Mouse (Mus musculus): Measurements from ENCODE around the gene Alkbh6. TPM values are rescaled to one million over a fixed set of nuclear protein-coding genes. Genes with fewer than 3 reads are reported as not detected.
A peak's percentile ranks its signal among the peaks of the same experiment; 100 is the strongest.

Gene Alkbh6
- polyA plus RNA-seq (2014; fragmentation: Nextera tagmentation; extraction: Ambion mirVana) = 87.4 and 94.0 TPM in 2 replicates

DNA sequence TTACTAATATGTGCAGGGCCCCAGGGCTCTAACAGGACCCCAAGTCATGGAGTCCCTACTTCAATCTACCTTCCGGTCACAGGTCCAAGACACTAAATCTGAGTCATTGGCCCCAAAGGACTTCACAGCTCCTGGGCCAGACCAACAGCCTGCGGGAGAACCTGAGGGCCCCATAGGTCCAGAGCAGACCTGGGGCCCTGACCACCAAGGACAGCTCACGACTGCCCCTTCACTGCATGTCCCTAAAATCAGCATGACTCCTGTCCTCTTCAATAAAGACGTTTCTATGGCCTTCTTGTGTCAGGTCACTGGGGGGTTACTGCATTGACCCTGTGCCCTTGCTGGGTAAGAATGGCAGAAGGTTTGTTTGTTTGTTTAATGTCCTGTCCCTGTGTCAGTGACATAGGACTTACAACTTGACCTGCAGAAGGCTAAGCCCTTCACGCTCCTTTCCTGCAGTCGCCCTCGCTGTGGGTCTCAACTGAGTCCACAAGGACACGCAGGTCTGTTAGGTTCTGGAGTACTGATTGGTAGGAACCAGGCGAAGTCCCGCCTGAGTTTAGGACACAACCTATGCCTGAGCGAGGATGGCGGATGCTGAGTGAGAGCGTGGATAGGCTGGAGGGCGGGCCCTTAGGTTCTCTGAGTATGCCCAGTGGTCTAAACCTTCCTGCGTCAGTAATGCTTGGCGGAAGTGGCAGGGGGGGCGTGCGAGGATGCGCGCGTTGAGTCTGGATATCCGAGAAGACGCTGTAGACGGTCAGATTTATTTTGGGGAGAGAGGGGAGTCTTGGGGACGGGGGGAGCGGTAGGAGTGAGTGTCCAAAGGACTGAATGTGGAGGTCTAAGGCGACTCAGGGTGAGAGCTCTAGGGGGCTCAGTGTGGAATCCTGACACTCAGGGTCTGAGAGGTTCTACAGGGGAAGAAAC, at the start of gene Alkbh6:
TSS of gene Alkbh6 (plus strand) at position 642 of the 930 bp plus-strand sequence.
- H3K36me3 ChIP-seq (ENCODE audit: control insufficient read depth, insufficient read depth, low read length) = peaks cover 12% of the 10 kb centered on the region
- peak within 1 kb of the TSS; percentile 70 for H3K4me3 ChIP-seq (ENCODE audit: low read depth, low read length)
- peaks cover 12% of the 10 kb centered on the region for H3K4me1 ChIP-seq (ENCODE audit: control insufficient read depth, insufficient read depth, low read length)
- H3K27me3 ChIP-seq (ENCODE audit: control insufficient read depth, insufficient read depth, low read length) = no peaks in the 10 kb centered on the region
- H3K9me3 ChIP-seq (ENCODE audit: control insufficient read depth, low read length) = no peaks in the 10 kb centered on the region
- H3K9ac ChIP-seq (ENCODE audit: low read length) = peak within 1 kb of the TSS; percentile 65
- 3% methylated on average over 27 of the region's 27 CpGs for WGBS
- H3K27ac ChIP-seq (ENCODE audit: low read depth, low read length) = peak within 1 kb of the TSS; percentile 49; the same call in 1 of the 2 replicates
- H3K4me2 ChIP-seq (ENCODE audit: low read depth) = peak within 1 kb of the TSS; percentile 90
- peak; percentile 93 for DNase-seq (ENCODE audit: low spot score)
- ATAC-seq (ENCODE audit: insufficient read depth, low FRiP score, low TSS enrichment) = peak; percentile 99

GRCm38 (mm10) chr7:30265041-30265440, 43.5 kb upstream of the Alkbh6 start:
- no peak for ATAC-seq (ENCODE audit: insufficient read depth, low FRiP score, low TSS enrichment)
- Histone ChIP-seq H3K27ac (ENCODE audit: low read depth, low read length) (no peak overlapping the region), H3K4me1 (ENCODE audit: control insufficient read depth, insufficient read depth, low read length) (no peaks in the 10 kb centered on the region), H3K9ac (ENCODE audit: low read length) (no peak overlapping the region), H3K4me3 (ENCODE audit: low read depth, low read length) (no peak overlapping the region), H3K4me2 (ENCODE audit: low read depth) (no peak overlapping the region), H3K27me3 (ENCODE audit: control insufficient read depth, insufficient read depth, low read length) (no peaks in the 10 kb centered on the region), H3K9me3 (ENCODE audit: control insufficient read depth, low read length) (no peaks in the 10 kb centered on the region), H3K36me3 (ENCODE audit: control insufficient read depth, insufficient read depth, low read length) (peaks cover 5% of the 10 kb centered on the region)
- DNase-seq (ENCODE audit: low spot score) = no peak
- 90% methylated on average over 2 of the region's 2 CpGs for WGBS

DNA sequence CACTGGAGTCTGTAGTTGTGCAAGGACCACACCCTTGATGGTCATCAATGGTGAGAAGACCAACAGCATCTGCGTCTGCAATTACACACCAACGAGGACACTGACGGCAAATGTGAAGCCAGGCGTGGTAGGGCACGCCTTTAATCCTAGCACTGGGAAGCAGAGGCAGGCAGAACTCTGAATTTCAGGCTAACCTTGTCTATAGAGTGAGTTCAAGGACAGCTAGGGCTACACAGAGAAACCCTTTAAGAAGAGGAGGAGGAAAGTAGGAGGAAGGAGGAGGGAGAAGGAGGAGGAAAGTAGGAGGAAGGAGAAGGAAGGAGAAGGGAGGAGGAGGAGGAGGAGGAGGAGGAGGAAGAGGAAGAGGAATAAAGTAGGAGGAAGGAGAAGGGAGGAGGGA, 43.0 kb upstream of the Alkbh6 start:
- peaks cover 5% of the 10 kb centered on the region for H3K36me3 ChIP-seq (ENCODE audit: control insufficient read depth, insufficient read depth, low read length)
- H3K27me3 ChIP-seq (ENCODE audit: control insufficient read depth, insufficient read depth, low read length) = no peaks in the 10 kb centered on the region

DNA sequence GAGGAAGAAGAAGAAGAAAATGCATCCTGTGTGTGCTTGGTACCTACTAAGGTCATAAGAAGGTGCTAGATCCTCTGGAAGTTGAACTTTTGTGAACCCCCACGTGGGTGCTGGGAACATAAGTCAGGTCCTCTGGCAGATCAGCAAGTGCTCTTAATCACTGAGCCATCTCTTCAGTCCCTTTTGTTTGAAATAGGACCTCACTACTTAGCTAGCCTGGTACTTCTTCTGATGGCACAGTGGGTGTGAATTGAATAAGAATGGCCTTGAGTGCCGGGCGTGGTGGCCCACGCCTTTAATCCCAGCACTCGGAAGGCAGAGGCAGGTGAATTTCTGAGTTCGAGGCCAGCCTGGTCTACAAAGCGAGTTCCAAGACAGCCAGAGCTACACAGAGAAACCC, 42.6 kb upstream of the Alkbh6 start:
- no peak overlapping the region for H3K4me2 ChIP-seq (ENCODE audit: low read depth)

More for the DNA sequence above, 43.0 kb upstream of the Alkbh6 start:
- 96% methylated on average over 5 of the region's 5 CpGs for WGBS
- Histone ChIP-seq H3K4me2 (ENCODE audit: low read depth) (no peak overlapping the region), H3K27ac (ENCODE audit: low read depth, low read length) (no peak overlapping the region), H3K4me3 (ENCODE audit: low read depth, low read length) (no peak overlapping the region), H3K4me1 (ENCODE audit: control insufficient read depth, insufficient read depth, low read length) (no peaks in the 10 kb centered on the region), H3K9me3 (ENCODE audit: control insufficient read depth, low read length) (no peaks in the 10 kb centered on the region), H3K9ac (ENCODE audit: low read length) (no peak overlapping the region)
- ATAC-seq (ENCODE audit: insufficient read depth, low FRiP score, low TSS enrichment) = no peak
- no peak for DNase-seq (ENCODE audit: low spot score)

GRCm38 (mm10) chr7:30266780-30267179, 41.7 kb upstream of the Alkbh6 start:
- H3K27ac ChIP-seq (ENCODE audit: low read depth, low read length) = no peak overlapping the region
- WGBS = 91% methylated on average over 3 of the region's 3 CpGs
- DNase-seq (ENCODE audit: low spot score) (no peak), ATAC-seq (ENCODE audit: insufficient read depth, low FRiP score, low TSS enrichment) (no peak)
- H3K27me3 ChIP-seq (ENCODE audit: control insufficient read depth, insufficient read depth, low read length) = no peaks in the 10 kb centered on the region
- no peak overlapping the region for H3K9ac ChIP-seq (ENCODE audit: low read length)
- H3K9me3 ChIP-seq (ENCODE audit: control insufficient read depth, low read length) = no peaks in the 10 kb centered on the region
- H3K4me3 ChIP-seq (ENCODE audit: low read depth, low read length) = no peak overlapping the region
- no peak overlapping the region for H3K4me2 ChIP-seq (ENCODE audit: low read depth)
- peaks cover 2% of the 10 kb centered on the region for H3K36me3 ChIP-seq (ENCODE audit: control insufficient read depth, insufficient read depth, low read length)
- H3K4me1 ChIP-seq (ENCODE audit: control insufficient read depth, insufficient read depth, low read length) = no peaks in the 10 kb centered on the region

More for the DNA sequence above, 42.6 kb upstream of the Alkbh6 start:
- 84% methylated on average over 7 of the region's 7 CpGs for WGBS
- no peak overlapping the region for H3K4me3 ChIP-seq (ENCODE audit: low read depth, low read length)
- ATAC-seq (ENCODE audit: insufficient read depth, low FRiP score, low TSS enrichment) = no peak
- no peaks in the 10 kb centered on the region for H3K27me3 ChIP-seq (ENCODE audit: control insufficient read depth, insufficient read depth, low read length)
- H3K36me3 ChIP-seq (ENCODE audit: control insufficient read depth, insufficient read depth, low read length) = peaks cover 5% of the 10 kb centered on the region
- H3K27ac ChIP-seq (ENCODE audit: low read depth, low read length) = no peak overlapping the region
- DNase-seq (ENCODE audit: low spot score) = no peak
- H3K9ac ChIP-seq (ENCODE audit: low read length) = no peak overlapping the region
- H3K4me1 ChIP-seq (ENCODE audit: control insufficient read depth, insufficient read depth, low read length) = no peaks in the 10 kb centered on the region
- H3K9me3 ChIP-seq (ENCODE audit: control insufficient read depth, low read length) = no peaks in the 10 kb centered on the region

DNA sequence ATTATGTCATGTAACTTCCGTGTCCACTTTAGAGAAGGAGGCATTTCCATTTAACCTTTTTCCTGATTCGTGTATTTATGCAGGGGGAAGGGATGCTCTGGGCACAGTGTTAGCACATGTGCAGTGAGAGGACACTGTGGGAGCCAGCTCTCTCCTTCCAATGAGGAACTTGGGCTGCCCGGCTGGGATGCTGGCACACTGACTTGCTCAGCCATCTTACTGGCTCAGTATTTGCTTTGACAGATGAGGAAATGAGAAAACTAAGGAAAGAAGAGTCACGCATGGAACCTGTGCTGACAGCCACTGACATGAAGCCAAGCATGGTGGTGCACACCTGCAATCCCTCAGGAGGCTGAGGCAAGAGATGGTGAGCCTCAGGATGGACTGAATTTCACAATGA, 38.9 kb upstream of the Alkbh6 start:
- no peak overlapping the region for H3K27ac ChIP-seq (ENCODE audit: low read depth, low read length)
- 92% methylated on average over 4 of the region's 4 CpGs for WGBS
- H3K9me3 ChIP-seq (ENCODE audit: control insufficient read depth, low read length) = no peaks in the 10 kb centered on the region
- DNase-seq (ENCODE audit: low spot score) (no peak), ATAC-seq (ENCODE audit: insufficient read depth, low FRiP score, low TSS enrichment) (no peak)
- H3K27me3 ChIP-seq (ENCODE audit: control insufficient read depth, insufficient read depth, low read length) = no peaks in the 10 kb centered on the region
- H3K4me3 ChIP-seq (ENCODE audit: low read depth, low read length) = no peak overlapping the region
- H3K36me3 ChIP-seq (ENCODE audit: control insufficient read depth, insufficient read depth, low read length) = peaks cover 2% of the 10 kb centered on the region; the same call in 1 of the 2 replicates
- H3K4me1 ChIP-seq (ENCODE audit: control insufficient read depth, insufficient read depth, low read length) = no peaks in the 10 kb centered on the region
- H3K4me2 ChIP-seq (ENCODE audit: low read depth) = no peak overlapping the region
- H3K9ac ChIP-seq (ENCODE audit: low read length) = no peak overlapping the region

DNA sequence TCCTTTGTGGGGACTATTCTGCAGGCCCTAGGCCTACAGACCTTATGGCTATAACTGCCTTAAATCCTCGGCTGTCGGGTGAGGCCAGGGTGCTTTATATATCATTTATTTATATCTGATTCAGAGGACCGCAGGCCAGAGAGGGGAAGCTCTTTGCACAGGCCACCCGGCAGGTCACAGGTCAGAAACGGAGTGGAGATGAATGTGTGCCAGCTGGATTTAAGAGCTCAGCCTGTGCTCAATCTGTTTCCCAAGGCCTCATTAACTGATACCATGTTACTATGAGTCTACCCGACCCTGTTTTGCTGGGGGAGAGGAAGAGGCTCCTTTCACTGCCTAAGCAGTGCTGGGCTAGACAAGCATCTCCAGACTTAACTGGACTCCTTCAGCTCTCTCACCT, 34.1 kb upstream of the Alkbh6 start:
- ATAC-seq (ENCODE audit: insufficient read depth, low FRiP score, low TSS enrichment) = no peak
- H3K9ac ChIP-seq (ENCODE audit: low read length) = no peak overlapping the region
- H3K36me3 ChIP-seq (ENCODE audit: control insufficient read depth, insufficient read depth, low read length) = no peaks in the 10 kb centered on the region; the same call in 1 of the 2 replicates
- no peaks in the 10 kb centered on the region for H3K9me3 ChIP-seq (ENCODE audit: control insufficient read depth, low read length)
- DNase-seq (ENCODE audit: low spot score) = no peak
- no peaks in the 10 kb centered on the region for H3K27me3 ChIP-seq (ENCODE audit: control insufficient read depth, insufficient read depth, low read length)
- no peak overlapping the region for H3K4me2 ChIP-seq (ENCODE audit: low read depth)
- no peak overlapping the region for H3K4me3 ChIP-seq (ENCODE audit: low read depth, low read length)
- no peak overlapping the region for H3K27ac ChIP-seq (ENCODE audit: low read depth, low read length)
- WGBS = 81% methylated on average over 6 of the region's 6 CpGs
- peaks cover 3% of the 10 kb centered on the region; the same call in 1 of the 2 replicates for H3K4me1 ChIP-seq (ENCODE audit: control insufficient read depth, insufficient read depth, low read length)

- peak overlapping the region; percentile 58; the same call in 1 of the 2 replicates for H3K4me3 ChIP-seq (ENCODE audit: low read depth, low read length)
- no peaks in the 10 kb centered on the region for H3K9me3 ChIP-seq (ENCODE audit: control insufficient read depth, low read length)
- DNase-seq (ENCODE audit: low spot score) (no peak), ATAC-seq (ENCODE audit: insufficient read depth, low FRiP score, low TSS enrichment) (no peak)
- no peaks in the 10 kb centered on the region for H3K36me3 ChIP-seq (ENCODE audit: control insufficient read depth, insufficient read depth, low read length)
- H3K9ac ChIP-seq (ENCODE audit: low read length) = no peak overlapping the region
- WGBS = 56% methylated on average over 2 of the region's 2 CpGs
- peak overlapping the region; percentile 85 for H3K4me2 ChIP-seq (ENCODE audit: low read depth)
- no peaks in the 10 kb centered on the region for H3K27me3 ChIP-seq (ENCODE audit: control insufficient read depth, insufficient read depth, low read length)
- H3K27ac ChIP-seq (ENCODE audit: low read depth, low read length) = no peak overlapping the region
- peaks cover 5% of the 10 kb centered on the region for H3K4me1 ChIP-seq (ENCODE audit: control insufficient read depth, insufficient read depth, low read length)
These were observed 29.6 kb upstream of the Alkbh6 start for GRCm38 (mm10) chr7:30278911-30279310.

All from neural tube, embryonic 11.5 days (tissue).